Mouse (Mus musculus): ENCODE data around the gene Slc25a39. TPM values are rescaled to one million over a fixed set of nuclear protein-coding genes. Genes with fewer than 3 reads are reported as not detected.
A peak's percentile ranks its signal among the peaks of the same experiment; 100 is the strongest.

Gene Slc25a39
- polyA plus RNA-seq, 1 experiment, result 1,456 TPM

- H3K4me1 ChIP-seq (ENCODE audit: control insufficient read depth, insufficient read depth, low read length), result peaks cover 19% of the 10 kb centered on the region
- no peaks in the 10 kb centered on the region; the same call in 1 of the 2 replicates for H3K36me3 ChIP-seq (ENCODE audit: control insufficient read depth, insufficient read depth, low read length)
- H3K27me3 ChIP-seq (ENCODE audit: control insufficient read depth, insufficient read depth, low read length), result no peaks in the 10 kb centered on the region
- TF ChIP-seq CTCF (IDR thresholded peaks at IDR 0.05; ENCODE audit: control insufficient read depth, insufficient read depth, insufficient replicate concordance, low read depth, low read length) (no peak), POLR2A (IDR thresholded peaks at IDR 0.05; ENCODE audit: control insufficient read depth, low read depth, low read length) (no peak)
- peak overlapping the region; percentile 99; the same call in 1 of the 2 replicates for H3K4me3 ChIP-seq (ENCODE audit: control insufficient read depth, low read depth, low read length)
- H3K27ac ChIP-seq (ENCODE audit: control insufficient read depth, insufficient read depth, low read depth, low read length), result no peak overlapping the region
Observed at GRCm38 (mm10) chr11:102409795-102410330, 2.1 kb upstream of the Slc25a39 start.

- Histone ChIP-seq H3K4me3 (ENCODE audit: control insufficient read depth, low read depth, low read length) (peak overlapping the region; percentile 99), H3K27me3 (ENCODE audit: control insufficient read depth, insufficient read depth, low read length) (no peaks in the 10 kb centered on the region), H3K36me3 (ENCODE audit: control insufficient read depth, insufficient read depth, low read length) (no peaks in the 10 kb centered on the region; the same call in 1 of the 2 replicates), H3K27ac (ENCODE audit: control insufficient read depth, insufficient read depth, low read depth, low read length) (peak overlapping the region; percentile 97), H3K4me1 (ENCODE audit: control insufficient read depth, insufficient read depth, low read length) (peaks cover 19% of the 10 kb centered on the region)
- TF ChIP-seq CTCF (IDR thresholded peaks at IDR 0.05; ENCODE audit: control insufficient read depth, insufficient read depth, insufficient replicate concordance, low read depth, low read length) (no peak), POLR2A (IDR thresholded peaks at IDR 0.05; ENCODE audit: control insufficient read depth, low read depth, low read length) (no peak)
Observed at GRCm38 (mm10) chr11:102408888-102409794, 1.4 kb upstream of the Slc25a39 start.

- TF ChIP-seq POLR2A (IDR thresholded peaks at IDR 0.05; ENCODE audit: control insufficient read depth, low read depth, low read length) (peak; percentile 95), CTCF (IDR thresholded peaks at IDR 0.05; ENCODE audit: control insufficient read depth, insufficient read depth, insufficient replicate concordance, low read depth, low read length) (no peak)
- peaks cover 19% of the 10 kb centered on the region for H3K4me1 ChIP-seq (ENCODE audit: control insufficient read depth, insufficient read depth, low read length)
- peak overlapping the region; percentile 97 for H3K27ac ChIP-seq (ENCODE audit: control insufficient read depth, insufficient read depth, low read depth, low read length)
- peak overlapping the region; percentile 99 for H3K4me3 ChIP-seq (ENCODE audit: control insufficient read depth, low read depth, low read length)
- no peaks in the 10 kb centered on the region; the same call in 1 of the 2 replicates for H3K36me3 ChIP-seq (ENCODE audit: control insufficient read depth, insufficient read depth, low read length)
- H3K27me3 ChIP-seq (ENCODE audit: control insufficient read depth, insufficient read depth, low read length), result no peaks in the 10 kb centered on the region
Observed at GRCm38 (mm10) chr11:102408344-102408876, 664 bp upstream of the Slc25a39 start.

- H3K36me3 ChIP-seq (ENCODE audit: control insufficient read depth, insufficient read depth, low read length), result no peaks in the 10 kb centered on the region; the same call in 1 of the 2 replicates
- H3K4me3 ChIP-seq (ENCODE audit: control insufficient read depth, low read depth, low read length), result peak overlapping the region; percentile 99
- H3K27ac ChIP-seq (ENCODE audit: control insufficient read depth, insufficient read depth, low read depth, low read length), result peak overlapping the region; percentile 97
- no peaks in the 10 kb centered on the region for H3K27me3 ChIP-seq (ENCODE audit: control insufficient read depth, insufficient read depth, low read length)
- H3K4me1 ChIP-seq (ENCODE audit: control insufficient read depth, insufficient read depth, low read length), result peaks cover 19% of the 10 kb centered on the region
- TF ChIP-seq POLR2A (IDR thresholded peaks at IDR 0.05; ENCODE audit: control insufficient read depth, low read depth, low read length), result peak; percentile 69
- TF ChIP-seq CTCF (IDR thresholded peaks at IDR 0.05; ENCODE audit: control insufficient read depth, insufficient read depth, insufficient replicate concordance, low read depth, low read length), result no peak
Observed at GRCm38 (mm10) chr11:102406900-102407833, 579 bp downstream of the Slc25a39 start.

GRCm38 (mm10) chr11:102406401-102406800 lies 1.3 kb downstream of the Slc25a39 start:
- Histone ChIP-seq H3K27ac (ENCODE audit: control insufficient read depth, insufficient read depth, low read depth, low read length) (peak overlapping the region; percentile 93), H3K4me3 (ENCODE audit: control insufficient read depth, low read depth, low read length) (peak overlapping the region; percentile 99), H3K27me3 (ENCODE audit: control insufficient read depth, insufficient read depth, low read length) (no peaks in the 10 kb centered on the region), H3K36me3 (ENCODE audit: control insufficient read depth, insufficient read depth, low read length) (no peaks in the 10 kb centered on the region; the same call in 1 of the 2 replicates), H3K4me1 (ENCODE audit: control insufficient read depth, insufficient read depth, low read length) (peaks cover 17% of the 10 kb centered on the region)
- no peak for TF ChIP-seq POLR2A (IDR thresholded peaks at IDR 0.05; ENCODE audit: control insufficient read depth, low read depth, low read length)
- TF ChIP-seq CTCF (IDR thresholded peaks at IDR 0.05; ENCODE audit: control insufficient read depth, insufficient read depth, insufficient replicate concordance, low read depth, low read length), result no peak

GRCm38 (mm10) chr11:102405544-102406285 lies 2.0 kb downstream of the Slc25a39 start:
- Histone ChIP-seq H3K27me3 (ENCODE audit: control insufficient read depth, insufficient read depth, low read length) (no peaks in the 10 kb centered on the region), H3K4me3 (ENCODE audit: control insufficient read depth, low read depth, low read length) (peak overlapping the region; percentile 99), H3K4me1 (ENCODE audit: control insufficient read depth, insufficient read depth, low read length) (peaks cover 17% of the 10 kb centered on the region), H3K27ac (ENCODE audit: control insufficient read depth, insufficient read depth, low read depth, low read length) (no peak overlapping the region), H3K36me3 (ENCODE audit: control insufficient read depth, insufficient read depth, low read length) (no peaks in the 10 kb centered on the region; the same call in 1 of the 2 replicates)
- TF ChIP-seq CTCF (IDR thresholded peaks at IDR 0.05; ENCODE audit: control insufficient read depth, insufficient read depth, insufficient replicate concordance, low read depth, low read length), result no peak
- TF ChIP-seq POLR2A (IDR thresholded peaks at IDR 0.05; ENCODE audit: control insufficient read depth, low read depth, low read length), result no peak

All from testis, adult 2 months (tissue).